Mouse (Mus musculus): ENCODE measurements at regions not wholly inside any gene's neighbourhood (a gene's known extent, or its start where the extent isn't known, plus 50 kb on each side); places are given as distances from the start of the nearest gene placed in this dataset.

DNA sequence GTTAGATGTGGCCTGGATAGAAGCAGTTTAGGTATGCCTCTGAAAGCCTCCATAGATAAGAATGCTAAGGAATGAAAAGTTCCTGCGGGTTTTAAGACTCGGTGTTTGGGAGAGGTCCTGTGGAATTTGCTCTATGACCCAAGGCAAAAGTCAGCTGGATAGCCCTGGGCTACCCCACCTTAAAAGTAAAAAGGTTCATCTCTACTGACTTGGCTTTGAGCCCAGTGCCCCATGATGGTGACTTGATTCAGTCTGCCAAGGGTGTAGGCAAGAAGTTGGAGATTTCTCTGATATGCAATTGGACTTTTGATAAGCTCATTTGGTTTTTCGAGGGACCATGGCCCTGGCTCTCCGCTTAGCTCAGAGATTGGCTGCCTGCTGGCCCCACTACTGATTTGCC lies 78.8 kb upstream of the Herc3 start:
- no peak overlapping the region for H3K4me3 ChIP-seq
- TF ChIP-seq CTCF (conservative IDR thresholded peaks at IDR 0.05): no peak
- DNase-seq (ENCODE audit: low spot score in 2 of 2): no peak
- no peak overlapping the region for H3K27ac ChIP-seq

DNA sequence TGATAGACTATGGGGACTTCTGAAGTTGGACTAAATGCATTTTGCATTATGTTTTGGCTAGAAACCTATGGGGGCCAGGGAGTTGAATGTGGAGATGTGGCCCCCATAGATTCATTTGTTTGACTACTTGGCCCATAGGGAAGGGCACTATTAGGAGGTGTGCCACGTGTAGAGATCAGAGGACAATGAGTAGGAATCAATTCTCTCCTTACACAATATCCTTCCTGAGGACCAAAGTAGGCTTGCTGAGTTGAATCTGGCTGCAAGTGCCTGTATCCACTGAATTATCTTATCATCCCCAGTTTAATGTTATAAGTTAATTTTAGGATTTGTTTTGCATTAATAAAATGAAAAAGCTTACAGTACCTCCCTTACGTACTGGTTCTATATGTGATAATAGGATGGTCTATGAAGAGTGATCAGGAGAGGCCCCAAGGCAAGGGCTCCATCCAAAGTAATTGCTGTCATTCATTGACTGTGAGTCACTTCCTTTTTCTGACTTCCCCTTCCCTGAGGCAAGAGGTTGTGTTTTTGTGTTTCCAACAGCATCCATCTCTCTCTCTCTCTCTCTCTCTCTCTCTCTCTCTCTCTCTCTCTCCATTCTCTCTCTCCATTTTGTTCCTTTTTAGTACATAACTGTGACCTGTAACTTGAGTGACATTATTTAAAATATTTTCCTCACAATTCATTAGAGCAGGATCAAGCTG lies 74.8 kb upstream of the Herc3 start:
- no peak for TF ChIP-seq CTCF (conservative IDR thresholded peaks at IDR 0.05)
- no peak overlapping the region for H3K27ac ChIP-seq
- DNase-seq (ENCODE audit: low spot score in 2 of 2): no peak
- no peak overlapping the region for H3K4me3 ChIP-seq

DNA sequence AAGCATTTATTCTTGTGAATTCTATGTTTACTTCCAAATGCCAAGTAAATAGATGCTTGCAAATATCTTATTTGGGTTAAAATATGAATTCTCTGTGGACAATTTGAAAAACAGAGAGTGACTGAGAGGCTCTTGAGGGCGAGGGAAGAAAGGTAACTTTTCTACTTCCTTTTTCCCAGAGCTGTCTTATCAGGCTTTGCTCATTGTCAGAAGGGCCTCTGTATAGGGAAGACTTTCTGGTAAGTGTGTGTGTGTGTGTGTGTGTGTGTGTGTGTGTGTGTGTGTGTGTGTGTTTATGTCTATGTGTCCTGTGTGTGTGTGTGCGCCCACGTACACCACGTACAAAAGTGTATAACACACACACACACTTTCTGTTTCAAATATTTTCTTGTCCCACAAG lies 73.9 kb upstream of the Herc3 start:
- no peak for TF ChIP-seq CTCF (conservative IDR thresholded peaks at IDR 0.05)
- no peak overlapping the region for H3K4me3 ChIP-seq

DNA sequence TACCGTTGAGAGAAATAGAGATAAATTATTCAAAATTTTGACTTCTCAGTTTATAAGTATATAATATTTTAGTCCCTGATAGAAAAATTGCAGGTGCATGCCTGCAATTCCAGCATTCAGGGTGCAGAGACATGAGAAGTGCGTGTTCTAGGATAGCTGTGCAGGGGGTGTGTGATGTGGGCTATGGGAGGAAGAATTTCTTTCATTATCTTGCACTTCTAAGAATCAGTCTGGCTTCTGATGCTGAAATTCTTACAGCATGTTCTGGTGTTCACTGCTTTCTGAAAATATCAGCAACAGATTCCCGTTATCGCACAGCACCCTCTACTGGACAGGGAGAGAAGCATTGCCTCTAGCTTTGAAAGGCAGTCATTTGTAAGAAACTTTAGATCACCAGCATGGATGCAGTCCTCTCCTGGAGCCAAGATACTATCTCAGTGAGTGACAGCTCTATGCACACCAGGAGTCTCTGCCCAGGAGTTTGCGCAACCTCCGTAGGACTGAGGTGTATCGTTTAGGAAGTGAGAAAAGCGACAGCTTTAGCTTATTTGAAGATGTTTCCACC lies 60.5 kb upstream of the Herc3 start:
- no peak overlapping the region for H3K4me3 ChIP-seq
- peak; percentile 90 for TF ChIP-seq CTCF (conservative IDR thresholded peaks at IDR 0.05)
- no peak overlapping the region for H3K27ac ChIP-seq
- DNase-seq (ENCODE audit: low spot score in 2 of 2): peak; percentile 43 to 75

More for the DNA sequence above, 73.9 kb upstream of the Herc3 start:
- no peak overlapping the region for H3K27ac ChIP-seq
- DNase-seq (ENCODE audit: low spot score in 2 of 2): no peak

DNA sequence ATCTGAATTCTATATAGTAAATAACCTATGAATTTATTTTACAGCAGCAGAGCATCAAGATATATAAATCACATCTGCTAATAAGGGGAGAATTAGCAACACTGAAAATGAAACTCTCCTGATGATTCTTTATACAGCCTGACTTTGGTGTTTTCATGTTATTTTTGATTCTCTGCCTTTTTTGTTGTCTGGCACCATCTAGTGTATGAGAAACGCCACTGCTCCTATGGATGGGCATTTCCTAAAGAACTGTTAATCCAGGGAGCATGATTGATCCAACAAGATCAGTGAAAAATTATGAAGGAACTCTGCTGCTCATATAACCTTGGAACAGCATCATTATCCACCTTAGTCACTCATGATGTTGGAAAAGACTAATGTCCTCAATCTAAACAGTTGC lies 59.3 kb upstream of the Herc3 start:
- Histone ChIP-seq H3K27ac (no peak overlapping the region), H3K4me3 (no peak overlapping the region)
- peak; percentile 95 for TF ChIP-seq CTCF (conservative IDR thresholded peaks at IDR 0.05)
- DNase-seq (ENCODE audit: low spot score in 2 of 2): peak; percentile 33 to 41
